Mouse (Mus musculus) heart, embryonic 14.5 days (tissue): ENCODE results near the gene Diablo. TPM values are rescaled to one million over a fixed set of nuclear protein-coding genes. Genes with fewer than 3 reads are reported as not detected.
"Not testable (repeated sequence)": the region's sequence is repeated elsewhere in the genome, so short reads cannot be mapped to it uniquely, and the experiment has no call there.

Experiments
- ATAC-seq: fragments of 200-750 bp; cut with Nextera tagmentation; 2 replicates; pipeline ENCODE4 v1.8.0; 2017; ENCODE audit warnings: low read depth, moderate TSS enrichment; ENCODE audit not compliant: insufficient number of reproducible peaks, insufficient read depth, low FRiP score
- H3K27ac ChIP-seq, 2 experiments: fragments of 200-500 bp in 1 of 2; fragments of 300-500 bp in 1 of 2; sonication (generic) in 1 of 2; replicated peaks in 1 of 2; 2 replicates each; pipeline ENCODE4 v1.5.1; 2012 to 2014; ENCODE audit warnings: low read depth in 2 of 2, low read length in 2 of 2, control low read depth in 1 of 2, mild to moderate bottlenecking in 1 of 2, mixed read lengths in 1 of 2; ENCODE audit not compliant: control insufficient read depth in 1 of 2, insufficient read depth in 1 of 2
- H3K27me3 ChIP-seq: fragments of 300-500 bp; sonication (generic); 2 replicates; pipeline ENCODE4 v1.6.1; 2014; ENCODE audit warnings: mild to moderate bottlenecking, low read length, control low read depth; ENCODE audit not compliant: control insufficient read depth, insufficient read depth
- H3K36me3 ChIP-seq: fragments of 300-500 bp; sonication (generic); 2 replicates; pipeline ENCODE4 v1.6.1; 2014; ENCODE audit warnings: mild to moderate bottlenecking, control low read depth, low read length, mixed read lengths; ENCODE audit not compliant: control insufficient read depth, insufficient read depth
- H3K4me1 ChIP-seq, 2 experiments: fragments of 200-500 bp in 1 of 2; fragments of 300-500 bp in 1 of 2; sonication (generic) in 1 of 2; 2 replicates each; pipeline ENCODE4 v1.6.1; 2012 to 2014; ENCODE audit warnings: low read length in 2 of 2, control low read depth in 1 of 2, mixed read lengths in 1 of 2; ENCODE audit not compliant: control insufficient read depth in 2 of 2, insufficient read depth in 2 of 2
- H3K4me2 ChIP-seq: fragments of 300-500 bp; sonication (generic); 2 replicates; pipeline ENCODE4 v1.6.1; 2014; ENCODE audit warnings: mild to moderate bottlenecking, low read length
- H3K4me3 ChIP-seq, 2 experiments: fragments of 200-500 bp in 1 of 2; fragments of 300-500 bp in 1 of 2; sonication (generic) in 1 of 2; 2 replicates each; pipeline ENCODE4 v1.5.1; 2012 to 2014; ENCODE audit warnings: low read length in 2 of 2, mild to moderate bottlenecking in 2 of 2, control low read depth in 1 of 2, low read depth in 1 of 2, moderate library complexity in 1 of 2; ENCODE audit not compliant: control insufficient read depth in 1 of 2, insufficient read depth in 1 of 2
- H3K9ac ChIP-seq: fragments of 300-500 bp; sonication (generic); 2 replicates; pipeline ENCODE4 v1.6.1; 2014; ENCODE audit warnings: mild to moderate bottlenecking, low read length
- H3K9me3 ChIP-seq: fragments of 300-500 bp; sonication (generic); 2 replicates; pipeline ENCODE4 v1.6.1; 2016; ENCODE audit warnings: low read length, control low read depth; ENCODE audit not compliant: control insufficient read depth
- WGBS: fragments of 180-500 bp; shearing (Covaris S2); extraction: QIAGEN DNeasy Blood & Tissue Kit; methylation state at CpG from one replicate; pipeline ENCODE4 v1.1.7; 2014; 5-methylcytosine and 5-hydroxymethylcytosine counted together
- polyA plus RNA-seq: library from polyadenylated mRNA; unstranded; fragments of >200 nt; fragmentation: Nextera tagmentation; extraction: Ambion mirVana; gene quantifications from 2 replicates; pipeline ENCODE4 v1.2.1, GENCODE M21; 2014

Diablo gene
- polyA plus RNA-seq, 1 experiment from 2014 or later = 104 TPM

DNA sequence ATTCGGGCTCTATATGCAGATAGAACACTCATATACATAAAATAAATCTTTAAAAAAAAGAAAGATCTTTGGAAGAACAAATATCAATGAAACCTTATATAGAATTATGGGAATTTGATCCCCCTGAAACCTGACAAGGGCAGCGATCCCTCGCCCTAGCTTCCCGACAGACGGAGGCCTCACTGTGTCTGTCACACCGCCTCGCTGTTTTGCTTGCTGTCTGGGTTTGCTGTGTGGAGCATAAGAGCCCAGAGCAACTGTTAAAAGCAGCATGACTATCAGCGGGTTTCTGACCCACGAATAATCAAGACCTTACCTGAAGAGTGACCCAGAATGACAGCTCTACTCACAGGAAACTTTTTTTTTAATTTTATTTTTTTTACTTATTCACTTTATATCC is 3.3 kb downstream of the Diablo start:
- no peak overlapping the region for H3K4me2 ChIP-seq
- no peak overlapping the region for H3K27ac ChIP-seq
- no peaks in the 10 kb centered on the region for H3K9me3 ChIP-seq
- H3K36me3 ChIP-seq = peaks cover 46% of the 10 kb centered on the region
- no peak for ATAC-seq
- H3K4me3 ChIP-seq = no peak overlapping the region
- no peak overlapping the region for H3K9ac ChIP-seq
- H3K4me1 ChIP-seq = peaks cover 3 to 16% of the 10 kb centered on the region in 2 experiments; a peak in 3 of 4 replicates
- 89% methylated on average over 9 of the region's 9 CpGs for WGBS
- H3K27me3 ChIP-seq = no peaks in the 10 kb centered on the region

DNA sequence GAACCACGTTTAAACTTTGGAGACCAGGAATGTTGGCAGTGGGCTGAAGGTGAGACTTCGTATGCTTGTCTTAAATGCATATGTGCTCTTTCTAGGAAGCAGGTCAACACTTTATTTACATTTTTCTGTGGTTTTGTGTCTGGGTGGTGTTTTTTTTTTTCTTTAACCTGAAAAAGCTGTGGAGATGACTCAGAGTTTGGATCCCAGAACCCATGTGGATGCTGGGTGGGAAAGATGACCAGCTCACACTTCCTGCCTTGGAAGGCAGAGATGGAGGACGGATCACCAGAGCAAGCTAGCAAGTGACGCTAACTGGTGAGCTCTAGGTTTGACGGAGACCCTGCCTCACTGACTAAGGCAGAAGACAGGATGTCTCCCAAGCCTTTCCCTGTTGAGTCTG is 9.1 kb downstream of the Diablo start:
- no peak overlapping the region for H3K4me2 ChIP-seq
- no peak overlapping the region for H3K27ac ChIP-seq
- WGBS = 89% methylated on average over 5 of the region's 5 CpGs
- no peaks in the 10 kb centered on the region for H3K4me1 ChIP-seq
- H3K9me3 ChIP-seq = no peaks in the 10 kb centered on the region
- no peaks in the 10 kb centered on the region for H3K27me3 ChIP-seq
- H3K36me3 ChIP-seq = peaks cover 76% of the 10 kb centered on the region
- H3K9ac ChIP-seq = no peak overlapping the region
- H3K4me3 ChIP-seq = no peak overlapping the region
- no peak for ATAC-seq

DNA sequence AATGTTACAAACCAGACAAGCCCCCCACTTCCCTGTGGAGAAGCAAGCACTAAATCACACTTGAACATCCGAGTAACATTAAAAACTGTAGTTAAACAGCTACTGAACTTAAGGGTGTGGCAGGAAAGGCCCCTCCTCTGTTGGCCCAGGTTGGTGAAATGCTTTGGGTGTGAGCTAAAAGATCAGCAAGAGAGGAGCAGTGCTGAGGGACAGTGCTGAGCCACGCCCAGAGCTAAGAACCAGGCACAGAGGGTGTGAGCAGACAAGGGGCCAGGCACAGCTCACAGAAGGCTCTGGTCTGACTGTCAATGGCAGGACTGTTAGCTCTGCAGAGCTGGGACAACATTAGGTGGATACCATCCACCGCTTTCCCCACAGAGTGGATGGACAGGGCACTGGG is 11.9 kb downstream of the Diablo start:
- H3K27me3 ChIP-seq = peaks cover 9% of the 10 kb centered on the region
- no peak for ATAC-seq
- no peak overlapping the region for H3K27ac ChIP-seq
- 65% methylated on average over 3 of the region's 3 CpGs for WGBS
- H3K4me2 ChIP-seq = no peak overlapping the region
- H3K4me3 ChIP-seq = no peak overlapping the region
- no peaks in the 10 kb centered on the region; a peak in 1 of 4 replicates for H3K4me1 ChIP-seq
- no peaks in the 10 kb centered on the region for H3K9me3 ChIP-seq
- peaks cover 49% of the 10 kb centered on the region for H3K36me3 ChIP-seq
- no peak overlapping the region for H3K9ac ChIP-seq

DNA sequence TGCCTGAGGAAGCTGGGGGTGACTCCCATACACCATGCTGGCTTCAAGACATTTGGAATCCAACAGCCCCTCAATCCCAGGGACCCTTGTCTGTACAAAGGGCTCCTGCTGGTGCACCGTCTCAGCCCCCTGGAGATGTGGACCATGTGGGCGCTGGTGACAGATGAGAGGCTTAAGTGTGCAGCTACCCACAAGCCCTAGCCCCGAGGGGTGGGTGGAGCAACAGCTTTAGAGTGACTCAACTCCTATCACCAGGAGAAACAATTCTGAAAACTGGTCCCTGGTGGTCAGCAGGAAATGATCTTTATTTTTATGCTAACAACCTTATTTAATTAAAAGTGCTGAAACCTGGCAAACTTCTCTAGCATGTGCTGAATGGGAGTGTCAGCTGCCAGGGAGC is 12.6 kb downstream of the Diablo start:
- 68% methylated on average over 3 of the region's 3 CpGs for WGBS
- not testable (repeated sequence) for ATAC-seq, H3K4me1 ChIP-seq, H3K9me3 ChIP-seq, H3K4me2 ChIP-seq, H3K4me3 ChIP-seq, H3K27ac ChIP-seq, H3K9ac ChIP-seq
- Histone ChIP-seq H3K27me3 (peaks cover 13% of the 10 kb centered on the region), H3K36me3 (peaks cover 42% of the 10 kb centered on the region)

DNA sequence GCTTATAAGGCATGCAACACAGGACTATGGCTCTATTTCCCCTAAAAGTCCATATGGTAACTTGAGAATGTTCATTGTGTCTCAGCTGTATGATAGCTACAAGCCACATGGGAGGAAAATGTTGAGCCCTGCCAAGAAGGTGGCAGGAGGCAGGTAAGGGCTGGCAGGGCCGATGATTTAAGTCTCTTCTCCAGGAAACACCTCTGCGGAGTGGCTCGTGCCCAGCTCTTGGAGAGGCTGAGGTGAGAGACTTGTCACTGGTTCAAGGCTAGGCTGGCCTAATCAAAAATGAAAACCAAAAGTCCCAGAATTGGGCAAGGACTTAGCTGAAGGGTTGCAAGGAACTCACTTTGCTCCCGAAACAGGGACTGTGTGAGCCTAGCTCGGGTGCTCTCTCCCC is 13.8 kb downstream of the Diablo start, which contains the start of gene B3gnt4:
TSS of gene B3gnt4 (plus strand) at position 301 of the 400 bp plus-strand sequence.
- Histone ChIP-seq H3K4me1 (no peaks in the 10 kb centered on the region; a peak in 1 of 4 replicates), H3K4me2 (no peak within 1 kb of the TSS), H3K27ac (no peak within 1 kb of the TSS), H3K9ac (no peak within 1 kb of the TSS), H3K4me3 (no peak within 1 kb of the TSS), H3K9me3 (no peaks in the 10 kb centered on the region), H3K27me3 (peaks cover 17% of the 10 kb centered on the region), H3K36me3 (peaks cover 30% of the 10 kb centered on the region)
- WGBS = 88% methylated on average over 5 of the region's 5 CpGs
- no peak for ATAC-seq

DNA sequence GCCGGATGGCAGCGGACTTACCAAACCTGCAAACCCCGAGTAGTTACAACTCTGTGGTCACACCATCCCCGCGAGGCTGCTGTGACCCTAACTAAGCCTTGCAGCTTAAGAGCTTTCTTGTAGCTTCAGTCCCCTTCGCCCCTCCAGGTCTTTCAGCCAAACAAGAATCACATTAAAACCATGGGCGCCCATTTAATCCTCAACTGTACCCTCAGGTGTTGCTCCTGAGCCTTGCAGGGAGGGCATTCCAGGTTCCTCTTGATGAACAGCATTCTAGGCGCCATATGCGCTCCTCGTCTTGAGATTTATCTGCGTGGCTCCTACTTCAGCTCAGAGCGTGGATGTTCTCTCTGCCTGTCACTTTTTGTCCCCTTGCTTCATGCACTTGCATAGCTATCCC is 15.1 kb downstream of the Diablo start:
- peak overlapping the region; percentile 52 to 62 for H3K4me3 ChIP-seq
- no peak for ATAC-seq
- H3K4me1 ChIP-seq = no peaks in the 10 kb centered on the region; a peak in 1 of 4 replicates
- no peak overlapping the region for H3K27ac ChIP-seq
- H3K36me3 ChIP-seq = peaks cover 20% of the 10 kb centered on the region; the same call in 1 of the 2 replicates
- peaks cover 24% of the 10 kb centered on the region for H3K27me3 ChIP-seq
- H3K9me3 ChIP-seq = no peaks in the 10 kb centered on the region
- H3K4me2 ChIP-seq = peak overlapping the region; percentile 76
- 4% methylated on average over 12 of the region's 12 CpGs for WGBS
- H3K9ac ChIP-seq = peak overlapping the region; percentile 51

DNA sequence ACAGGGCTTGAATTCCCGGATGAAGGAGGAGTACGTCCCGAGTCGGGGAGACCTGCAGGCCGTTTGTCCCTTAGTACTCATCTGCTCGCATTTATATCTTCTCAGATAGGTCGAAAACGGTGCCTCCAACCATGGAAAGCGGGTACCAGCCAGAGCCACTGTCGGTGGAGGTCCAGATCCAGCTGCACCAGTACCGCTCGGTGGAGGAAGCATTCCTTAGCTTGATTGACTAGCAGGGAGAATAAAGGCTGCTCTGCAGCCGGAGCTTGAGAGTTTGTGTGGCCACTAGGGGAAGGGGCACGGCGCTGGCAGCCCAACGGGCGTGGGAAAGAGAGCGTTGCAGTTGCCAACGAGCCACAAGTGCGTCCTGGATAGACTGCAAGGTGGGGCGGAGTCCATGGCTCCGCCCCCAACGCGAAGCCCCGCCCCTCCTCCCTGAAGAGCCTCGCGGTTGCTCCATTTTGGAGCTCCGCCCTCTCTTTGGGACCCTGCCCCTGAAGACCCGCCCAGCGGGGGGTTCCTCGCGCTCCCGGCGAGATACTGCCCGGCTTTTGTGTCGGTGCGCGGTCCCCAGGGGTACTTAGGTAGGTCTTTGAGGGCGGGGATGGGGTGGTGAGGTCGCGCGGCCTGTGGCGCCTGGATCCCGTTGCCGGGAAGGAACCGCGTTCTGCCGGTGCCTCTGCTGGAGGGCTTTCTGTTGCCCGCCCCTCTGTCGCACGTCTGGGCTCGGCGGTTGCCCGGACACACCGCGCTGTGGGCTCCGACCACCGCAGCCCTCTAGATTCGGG is 15.8 kb downstream of the Diablo start:
- Histone ChIP-seq H3K36me3 (peaks cover 20% of the 10 kb centered on the region; the same call in 1 of the 2 replicates), H3K27ac (no peak overlapping the region), H3K9me3 (no peaks in the 10 kb centered on the region), H3K4me2 (peak overlapping the region; percentile 76), H3K4me3 (peak overlapping the region; percentile 52 to 62), H3K4me1 (no peaks in the 10 kb centered on the region; a peak in 1 of 4 replicates), H3K9ac (peak overlapping the region; percentile 51), H3K27me3 (peaks cover 28% of the 10 kb centered on the region)
- WGBS = under 1% methylated on average over 53 of the region's 59 CpGs
- peak; percentile 75 for ATAC-seq
